Mouse (Mus musculus) splenic B cell, adult 2 months (primary cell): ENCODE measurements around the gene Mcrip2.
A peak's percentile ranks its signal among the peaks of the same experiment; 100 is the strongest.

Experiments used
- DNase-seq: peaks from one replicate; pipeline ENCODE4 v3.0.0-alpha.2; 2011; ENCODE audit warnings: low read depth, low spot score
- H3K27me3 ChIP-seq: 2 replicates; pipeline ENCODE4 v1.6.1; 2012; ENCODE audit warnings: mild to moderate bottlenecking, low read length, moderate library complexity, mixed read lengths; ENCODE audit not compliant: control insufficient read depth, poor library complexity, insufficient read depth, severe bottlenecking
- H3K36me3 ChIP-seq: 2 replicates; pipeline ENCODE4 v1.6.1; 2012; ENCODE audit warnings: mild to moderate bottlenecking, low read length, moderate library complexity, mixed read lengths; ENCODE audit not compliant: control insufficient read depth, poor library complexity, insufficient read depth, severe bottlenecking

Gene Mcrip2

DNA sequence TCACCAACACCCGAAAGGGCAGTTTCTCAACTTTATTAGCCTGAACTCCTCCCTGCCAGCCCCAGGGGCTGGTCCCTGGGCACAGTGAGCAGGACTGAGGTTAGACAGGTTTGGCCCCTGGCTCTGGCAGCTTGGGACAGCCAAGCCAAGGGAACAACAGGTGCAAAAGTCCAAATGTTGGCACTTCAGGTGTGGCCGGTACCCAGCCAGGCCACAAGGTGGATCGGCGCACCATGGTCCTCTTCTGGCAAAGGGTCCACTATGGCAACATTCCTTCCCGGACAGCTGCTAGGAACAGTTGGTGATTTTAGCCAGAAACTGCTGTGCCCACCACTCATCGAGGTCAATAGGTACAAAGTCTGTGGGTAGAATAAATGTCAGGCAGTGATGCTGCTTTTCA is 4.9 kb downstream of the Mcrip2 start:
- DNase-seq = no peak
- Histone ChIP-seq H3K27me3 (no peaks in the 10 kb centered on the region), H3K36me3 (no peaks in the 10 kb centered on the region; the same call in 1 of the 2 replicates)

DNA sequence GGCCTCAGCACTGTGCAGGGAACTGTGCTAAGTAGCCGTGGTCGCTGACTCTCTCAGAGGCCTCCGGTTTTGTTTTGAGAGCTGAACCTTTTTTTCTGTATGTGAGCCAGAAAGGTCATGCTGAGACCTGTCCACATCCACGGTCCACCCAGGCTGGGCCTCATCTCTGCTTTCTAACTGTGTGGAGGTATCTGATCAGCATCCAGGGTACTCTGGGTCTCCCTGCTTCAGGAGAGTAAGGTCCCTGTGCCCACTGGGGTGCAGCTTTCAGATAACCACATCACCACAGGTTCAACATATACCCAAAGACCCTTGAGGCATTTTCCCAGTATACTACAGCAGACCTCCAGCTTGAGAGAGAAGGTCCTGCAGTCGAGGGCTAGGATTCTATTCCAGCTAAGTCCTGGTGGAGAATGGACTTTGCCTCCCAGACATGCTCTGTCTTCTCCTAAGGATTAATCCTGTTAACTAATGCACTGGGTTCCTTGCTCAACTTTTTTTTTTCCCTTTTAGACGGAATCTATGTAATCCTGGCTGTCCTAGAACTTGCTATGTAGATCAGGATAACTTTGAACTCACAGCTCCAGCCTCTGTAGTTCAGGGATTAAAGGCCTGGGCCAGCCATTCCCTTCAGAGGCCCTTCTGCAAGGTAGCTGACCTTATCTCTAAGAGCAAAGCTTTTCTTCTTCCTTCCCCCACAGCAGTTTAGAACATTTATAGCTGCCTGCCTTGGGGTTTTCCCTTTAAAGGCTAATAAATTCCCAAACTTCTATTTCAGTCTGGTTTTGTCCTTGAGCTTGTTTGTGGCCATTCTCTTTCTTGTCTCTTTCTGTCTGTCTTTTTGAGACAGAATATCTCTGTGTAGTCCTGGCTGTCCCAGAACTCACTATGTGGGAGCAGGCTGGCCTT is 6.6 kb downstream of the Mcrip2 start:
- DNase-seq = no peak
- Histone ChIP-seq H3K36me3 (no peaks in the 10 kb centered on the region; the same call in 1 of the 2 replicates), H3K27me3 (no peaks in the 10 kb centered on the region)

DNA sequence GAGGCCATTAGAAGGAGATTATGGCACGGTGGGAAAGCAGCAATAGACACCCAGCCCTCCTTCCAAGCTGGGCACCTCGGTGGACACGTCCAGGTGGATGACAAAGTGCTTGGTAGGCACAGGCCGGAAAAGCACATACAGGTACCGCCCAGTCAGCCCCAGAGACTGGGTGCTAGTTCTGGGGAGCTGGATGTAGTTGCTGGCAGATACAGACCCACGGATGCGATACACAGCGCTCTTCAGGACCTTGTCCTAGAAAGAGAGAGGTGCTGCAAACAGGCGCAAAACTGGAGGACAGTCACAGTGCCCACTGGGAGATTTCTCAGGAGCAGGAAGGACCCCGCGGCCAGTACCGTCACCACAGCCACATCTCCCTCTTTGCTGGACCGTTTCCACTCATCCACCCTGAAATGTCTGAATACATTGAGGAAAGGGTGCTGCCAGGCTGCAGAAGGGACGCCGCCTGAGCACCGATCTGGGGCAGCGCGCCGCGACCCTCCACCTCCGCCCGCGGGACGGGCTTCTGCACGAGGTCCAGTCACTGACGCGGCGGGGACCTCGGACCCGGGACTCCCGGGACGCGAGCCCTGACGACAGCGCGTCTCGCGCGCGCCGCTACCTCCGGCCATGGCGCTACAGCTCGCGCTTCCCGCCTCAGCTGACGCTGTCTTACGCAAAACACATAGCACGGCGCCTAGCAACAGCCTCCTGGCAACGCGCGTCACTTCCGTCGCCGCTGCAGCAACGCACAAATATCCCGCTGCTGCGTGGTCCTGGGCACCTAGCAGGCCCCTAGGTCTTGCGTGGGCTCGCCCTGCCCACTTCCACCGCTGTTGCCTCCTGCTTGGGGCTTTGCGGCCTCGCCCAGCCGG is 7.5 kb downstream of the Mcrip2 start, which contains the start of gene Wdr90:
Wdr90 (minus strand) TSS at position 670 of the 872 bp plus-strand sequence.
- DNase-seq = peak; percentile 95
- Histone ChIP-seq H3K27me3 (no peaks in the 10 kb centered on the region), H3K36me3 (no peaks in the 10 kb centered on the region; the same call in 1 of the 2 replicates)

DNA sequence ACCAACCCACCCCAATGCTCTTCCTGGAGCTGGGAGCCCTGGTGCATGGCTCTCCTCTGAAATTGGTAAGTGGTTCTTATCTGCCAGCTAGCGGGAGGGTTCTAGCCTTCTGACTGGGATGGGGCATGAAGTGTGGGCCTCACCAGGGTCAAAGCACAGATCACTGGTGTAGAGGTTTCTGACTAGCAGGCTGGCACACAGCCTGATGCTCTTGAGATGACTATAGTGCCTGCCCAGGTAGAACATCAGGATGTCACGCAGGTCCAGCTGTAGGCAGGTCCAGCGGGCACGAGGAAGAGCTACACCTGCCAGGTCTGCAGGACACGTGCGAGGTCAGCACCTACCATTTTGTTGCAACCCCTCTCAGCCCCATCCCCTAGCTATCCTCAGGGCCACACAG is 8.3 kb downstream of the Mcrip2 start:
- Histone ChIP-seq H3K36me3 (no peaks in the 10 kb centered on the region; the same call in 1 of the 2 replicates), H3K27me3 (no peaks in the 10 kb centered on the region)
- DNase-seq = no peak

DNA sequence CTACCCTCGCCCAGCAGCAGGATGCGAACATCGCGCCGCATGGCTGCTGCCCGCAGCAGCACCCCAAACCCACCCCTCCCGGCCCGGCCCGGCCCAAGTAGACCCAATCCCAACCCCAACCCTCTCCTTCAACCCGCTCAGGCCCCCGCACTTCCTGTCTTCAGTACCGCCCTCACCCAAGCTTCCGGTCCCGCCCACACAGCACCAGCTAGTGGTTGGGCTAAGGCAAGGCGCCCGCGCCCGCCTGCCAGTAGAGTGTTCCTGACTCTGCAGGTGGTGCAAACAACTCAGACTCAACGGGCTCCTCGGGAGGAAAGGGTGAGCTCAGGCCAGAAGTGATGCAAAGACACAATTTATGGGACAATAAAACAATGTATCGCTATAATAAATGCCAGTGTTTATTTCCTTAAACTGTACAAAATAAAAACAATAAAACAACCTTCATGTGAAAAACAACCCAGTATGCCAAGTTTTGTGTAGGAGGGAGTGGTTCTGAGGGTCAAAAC is 24.1 kb downstream of the Mcrip2 start, which contains the start of gene Rhot2:
Rhot2 (minus strand) TSS at position 456 of the 506 bp plus-strand sequence.
- no peaks in the 10 kb centered on the region for H3K27me3 ChIP-seq
- peak; percentile 92 for DNase-seq
- H3K36me3 ChIP-seq = peaks cover 5% of the 10 kb centered on the region

DNA sequence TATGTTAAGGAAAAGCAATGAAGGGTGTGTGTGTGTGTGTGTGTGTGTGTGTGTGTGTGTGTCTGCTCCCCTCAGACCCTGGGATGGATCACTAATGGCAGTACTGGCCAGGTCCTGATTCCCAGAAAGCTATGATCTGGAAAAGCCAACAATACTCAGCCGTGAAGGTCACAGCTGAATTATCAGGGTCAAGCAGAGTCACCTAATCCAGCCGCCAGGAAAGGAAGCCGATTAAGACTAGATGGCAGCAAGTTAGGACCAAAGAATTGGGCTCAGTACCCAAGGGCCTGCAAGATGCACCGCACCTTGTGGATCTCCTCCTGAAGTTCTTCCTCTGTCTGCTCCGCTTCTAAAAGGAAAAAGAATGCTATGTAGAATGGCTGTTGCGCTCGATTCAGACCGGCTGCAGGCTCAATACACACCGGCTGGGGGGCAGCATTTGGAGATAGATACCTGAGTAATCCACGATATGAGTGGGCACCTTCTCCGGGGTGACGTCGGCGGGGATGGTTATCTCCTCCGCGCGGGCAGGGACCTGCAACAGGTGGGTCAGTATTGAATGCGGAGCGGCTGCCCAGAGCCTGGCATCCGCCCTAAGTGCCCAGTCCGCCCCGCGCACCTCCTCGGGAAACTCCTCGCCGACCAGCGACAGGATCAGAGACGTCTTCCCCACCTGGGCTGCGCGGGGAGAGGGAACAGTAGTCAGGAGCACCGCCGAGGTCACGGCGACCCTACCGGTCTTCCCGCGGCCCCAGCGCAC is 24.7 kb downstream of the Mcrip2 start:
- DNase-seq = no peak
- no peaks in the 10 kb centered on the region for H3K27me3 ChIP-seq
- peaks cover 5% of the 10 kb centered on the region for H3K36me3 ChIP-seq

DNA sequence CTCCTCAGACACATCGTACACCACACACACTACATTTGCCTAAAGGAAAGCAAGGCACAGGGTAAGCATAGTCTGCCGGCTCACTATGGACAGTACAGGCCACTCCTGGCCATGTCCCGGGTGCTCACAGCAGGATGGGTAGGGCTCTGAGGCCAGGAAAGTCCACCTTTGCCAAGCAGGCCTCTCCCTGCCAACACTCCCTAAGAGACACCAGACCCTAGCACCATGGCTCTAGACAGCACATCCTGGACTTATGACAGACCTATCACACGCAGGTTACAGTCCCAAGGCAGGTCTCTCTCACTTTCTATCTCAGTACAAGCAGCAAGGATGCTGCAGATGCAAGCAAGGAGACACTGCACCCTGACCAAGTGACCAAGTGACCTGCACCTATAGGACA is 25.4 kb downstream of the Mcrip2 start:
- Histone ChIP-seq H3K27me3 (no peaks in the 10 kb centered on the region), H3K36me3 (peaks cover 5% of the 10 kb centered on the region)
- DNase-seq = no peak

DNA sequence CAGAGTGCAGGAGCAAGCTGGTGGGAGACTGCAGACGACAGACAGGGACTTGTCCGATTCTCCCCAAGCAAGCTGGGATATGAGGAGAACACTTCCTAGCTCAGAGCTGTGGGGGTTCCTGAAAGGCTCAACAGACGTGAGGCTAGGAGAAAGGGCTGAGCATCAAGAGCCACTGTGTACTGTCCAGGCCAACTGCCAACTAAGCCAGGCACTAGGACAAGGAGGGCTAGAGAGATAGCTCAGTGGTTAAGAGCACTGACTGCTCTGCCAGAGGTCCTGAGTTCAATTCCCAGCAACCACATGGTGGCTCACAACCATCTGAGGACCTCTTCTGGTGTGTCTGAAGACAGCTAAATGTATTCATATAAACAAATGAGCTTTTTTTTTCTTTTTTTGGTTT is 26.1 kb downstream of the Mcrip2 start:
- Histone ChIP-seq H3K36me3 (peaks cover 5% of the 10 kb centered on the region), H3K27me3 (no peaks in the 10 kb centered on the region)
- no peak for DNase-seq

DNA sequence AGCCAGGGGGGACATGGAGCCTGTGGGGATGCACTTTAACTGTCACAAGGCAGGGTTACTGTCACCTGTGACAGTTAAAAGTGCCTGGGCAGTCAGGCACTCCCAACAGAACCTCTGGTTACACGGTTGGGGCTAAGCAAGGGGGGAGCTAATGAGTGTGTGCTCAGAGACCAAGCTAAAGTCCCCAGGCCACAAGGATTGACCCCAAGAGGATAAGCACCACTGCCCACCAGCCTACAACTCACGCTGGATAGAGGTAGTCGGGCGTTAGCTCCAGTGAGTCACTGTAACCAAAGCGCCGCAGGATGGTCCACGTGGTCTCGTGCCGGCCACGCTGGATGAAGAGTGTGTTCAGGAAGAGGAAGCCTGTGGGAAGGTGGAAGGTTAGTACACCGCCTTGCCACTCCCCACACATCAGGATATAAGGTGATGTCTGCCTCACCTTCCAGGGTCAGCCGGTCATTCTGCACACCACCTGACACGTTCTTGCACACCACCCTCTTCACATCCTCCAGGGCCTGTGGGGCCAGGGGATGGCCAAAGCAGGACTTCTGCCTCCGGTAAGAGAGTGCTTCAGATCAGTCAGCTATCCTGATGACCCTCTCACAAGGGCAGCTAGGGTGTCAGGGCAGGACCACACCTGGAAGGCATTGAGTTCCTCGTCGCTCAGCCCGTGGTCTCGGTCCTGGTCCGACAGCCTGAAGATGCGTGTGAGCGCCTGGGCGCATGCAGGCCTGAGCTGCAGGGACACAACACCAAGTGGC is 27.3 kb downstream of the Mcrip2 start, which contains the start of gene Gm20683:
Gm20683 (minus strand) TSS at position 647 of the 764 bp plus-strand sequence.
- DNase-seq = no peak
- Histone ChIP-seq H3K36me3 (peaks cover 5% of the 10 kb centered on the region; the same call in 1 of the 2 replicates), H3K27me3 (no peaks in the 10 kb centered on the region)

DNA sequence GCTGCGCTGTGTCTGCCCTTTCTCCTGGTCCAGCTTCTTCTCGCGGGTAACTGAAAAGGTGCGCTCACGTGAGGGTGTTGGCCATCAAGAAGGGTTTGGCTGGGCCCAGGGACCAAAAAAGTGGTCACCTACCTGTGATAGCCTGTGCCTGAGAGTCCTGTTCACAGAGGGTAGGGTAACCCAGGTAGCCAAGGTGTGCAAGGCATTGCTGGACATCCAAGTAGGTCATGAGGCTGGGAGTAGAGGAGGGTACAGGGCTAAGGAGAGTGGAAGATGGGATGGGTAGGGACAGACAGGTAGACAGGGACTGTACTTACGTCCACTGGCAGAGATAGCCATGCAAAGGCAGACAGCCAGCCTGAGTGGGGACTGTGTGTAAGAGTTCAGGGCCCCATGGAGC is 28.0 kb downstream of the Mcrip2 start:
- no peak for DNase-seq
- Histone ChIP-seq H3K36me3 (peaks cover 5% of the 10 kb centered on the region; the same call in 1 of the 2 replicates), H3K27me3 (no peaks in the 10 kb centered on the region)

DNA sequence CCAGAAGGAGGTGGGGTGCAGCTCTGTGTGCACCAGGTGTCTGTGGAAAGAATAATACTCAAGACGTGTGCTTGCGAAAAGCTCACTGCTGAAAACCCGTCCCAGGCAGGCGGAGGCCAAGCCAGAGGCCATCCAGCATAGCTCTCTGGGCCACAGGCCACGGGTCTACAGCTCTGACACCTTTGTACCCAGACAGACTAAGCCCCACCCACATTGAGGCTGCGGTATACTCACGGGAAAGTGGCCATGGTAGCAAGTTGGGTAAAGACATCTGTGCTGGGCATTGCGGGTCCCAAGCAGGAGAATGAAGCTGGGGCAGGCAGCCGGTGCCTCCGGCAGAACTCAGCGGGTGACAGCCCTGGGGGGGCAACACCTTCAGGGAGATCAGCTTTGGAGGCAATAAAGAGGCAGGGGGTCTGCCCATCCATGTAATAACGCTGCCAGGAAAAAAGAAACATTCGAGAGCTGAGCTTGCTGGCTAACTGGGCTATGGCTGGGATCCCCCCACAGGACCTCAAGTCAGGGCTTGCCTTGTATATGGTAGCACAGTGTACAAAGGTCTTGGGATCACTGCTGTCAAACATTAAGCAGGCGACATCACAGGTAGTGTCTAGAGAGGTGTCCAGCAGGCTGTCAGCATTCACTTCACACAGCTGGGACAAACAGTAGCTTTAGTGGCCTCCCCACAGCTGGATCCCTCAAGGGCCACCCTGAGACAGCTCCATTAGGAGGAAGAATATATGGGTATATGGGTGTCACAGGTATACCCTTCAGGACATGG is 28.9 kb downstream of the Mcrip2 start:
- H3K27me3 ChIP-seq = no peaks in the 10 kb centered on the region
- H3K36me3 ChIP-seq = peaks cover 5% of the 10 kb centered on the region; the same call in 1 of the 2 replicates
- no peak for DNase-seq

DNA sequence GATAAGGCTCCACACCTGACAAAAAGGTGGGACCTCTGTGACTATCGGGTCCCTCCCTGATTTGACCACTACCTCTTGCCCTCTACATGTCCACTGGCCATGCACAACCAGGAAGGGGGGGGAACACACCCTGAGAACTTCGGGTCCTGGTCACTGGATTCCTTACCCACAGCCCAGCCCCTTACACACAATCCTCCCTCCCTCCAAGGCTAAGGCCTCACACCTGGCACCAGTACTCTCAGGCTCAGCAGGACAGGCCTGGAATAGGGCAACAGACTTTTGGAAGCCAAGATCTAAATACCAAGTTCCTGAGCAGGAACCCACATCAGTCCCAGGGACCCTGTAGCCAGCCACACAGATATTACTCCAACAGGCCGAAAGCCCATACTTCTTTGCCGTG is 29.7 kb downstream of the Mcrip2 start:
- peaks cover 5% of the 10 kb centered on the region; the same call in 1 of the 2 replicates for H3K36me3 ChIP-seq
- DNase-seq = no peak
- H3K27me3 ChIP-seq = no peaks in the 10 kb centered on the region

DNA sequence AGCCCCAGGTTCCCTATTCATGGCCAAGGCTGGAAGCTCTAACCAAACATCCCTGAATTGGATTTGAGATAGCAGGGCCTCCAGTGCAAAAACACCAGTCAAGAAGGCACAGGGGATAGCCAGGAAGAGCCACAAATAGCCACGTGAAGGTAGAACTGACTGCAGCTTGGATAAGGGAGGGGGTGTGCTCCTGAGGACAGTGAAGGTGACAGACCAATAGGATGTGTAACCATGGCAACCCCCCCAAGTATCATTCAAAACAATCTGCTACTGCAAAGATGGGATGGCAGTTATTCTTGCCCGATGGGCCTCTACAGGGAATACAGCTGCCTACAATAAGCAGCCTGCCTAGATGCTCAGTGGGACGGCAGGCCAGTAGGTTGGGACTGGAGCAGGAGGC is 31.0 kb downstream of the Mcrip2 start:
- no peak for DNase-seq
- no peaks in the 10 kb centered on the region for H3K27me3 ChIP-seq
- peaks cover 5% of the 10 kb centered on the region; the same call in 1 of the 2 replicates for H3K36me3 ChIP-seq
